Mouse (Mus musculus) cerebellum, adult 11-12 months (tissue): Measurements from ENCODE around the gene Vmn2r53.
"Not testable (repeated sequence)": the region's sequence is repeated elsewhere in the genome, so short reads cannot be mapped to it uniquely, and the experiment has no call there.

Experiments used
- DNase-seq: peaks from one replicate; pipeline ENCODE4 v3.0.0; 2022

Gene Vmn2r53

GRCm38 (mm10) chr7:12608688-12609087 is at the start of gene Vmn2r53:
TSS of gene Vmn2r53 (minus strand) at chr7:12608788.
- no peak for DNase-seq

- DNase-seq, result not testable (repeated sequence)
Observed at GRCm38 (mm10) chr7:12640219-12640618, 31.6 kb upstream of the Vmn2r53 start, which contains the start of gene Vmn2r54. TSS of gene Vmn2r54 (minus strand) at chr7:12640319.
